Comparison of ENCODE assay signal across 11 mouse cellular contexts in genomic region chr11:36176106-36176505, GRCm38 (mm10).
DNase-seq lines count a peak whose midpoint lies in the region; ATAC-seq and TF ChIP-seq lines count a peak whose summit lies in the region.
"Had no signal": no experiment of that assay in that cellular context is flagged by ENCODE, and none has a peak within 500 bp of the region (broad histone marks: within the 10 kb centered on the region; RNA-seq: fewer than 3 reads in every experiment).

No protein-coding gene starts in this region.

- no peak overlapping the region for H3K9ac ChIP-seq in heart, adult 2 months (ENCODE audit: low read depth, low read length)
- H3K9ac ChIP-seq: heart, embryonic 15.5 days; limb, embryonic 12.5 days had no signal

- intact Hi-C loops in heart, adult 2 months (cut with DNase I): no loop called here
- intact Hi-C loops in left cerebral cortex, postnatal 4 days (cut with DNase I): no loop called here

- H3K27ac ChIP-seq in heart, adult 2 months: no peak overlapping the region
- H3K27ac ChIP-seq in kidney, adult 2 months (ENCODE audit: insufficient read depth, low read depth, low read length): no peak overlapping the region
- H3K27ac ChIP-seq: heart, embryonic 15.5 days; limb, embryonic 12.5 days had no signal

- no peaks in the 10 kb centered on the region for H3K79me2 ChIP-seq in heart, adult 2 months (replicated peaks; ENCODE audit: control insufficient read depth, insufficient read depth, low read length)

- no peak overlapping the region for H3K4me3 ChIP-seq in heart, adult 2 months
- no peak overlapping the region for H3K4me3 ChIP-seq in kidney, adult 2 months (ENCODE audit: insufficient read depth, low read depth, low read length)
- H3K4me3 ChIP-seq: heart, embryonic 15.5 days; limb, embryonic 12.5 days had no signal

- no peak for TF ChIP-seq POLR2A in heart, adult 2 months (IDR thresholded peaks at IDR 0.05; ENCODE audit: insufficient read depth, low read depth, low read length)
- no peak for TF ChIP-seq POLR2A in kidney, adult 2 months (IDR thresholded peaks at IDR 0.05; ENCODE audit: low read depth, low read length)

- H3K36me3 ChIP-seq in heart, adult 2 months (ENCODE audit: control insufficient read depth, insufficient read depth, low read length): no peaks in the 10 kb centered on the region
- no peaks in the 10 kb centered on the region for H3K36me3 ChIP-seq in kidney, adult 2 months (ENCODE audit: control insufficient read depth, insufficient read depth, low read length)
- H3K36me3 ChIP-seq: heart, embryonic 15.5 days; limb, embryonic 12.5 days had no signal

- no peaks in the 10 kb centered on the region for H3K27me3 ChIP-seq in heart, adult 2 months (ENCODE audit: control insufficient read depth, insufficient read depth, low read length)
- no peaks in the 10 kb centered on the region for H3K27me3 ChIP-seq in kidney, adult 2 months (replicated peaks; ENCODE audit: control insufficient read depth, insufficient read depth, low read length)
- H3K27me3 ChIP-seq: heart, embryonic 15.5 days had no signal

- no peak for TF ChIP-seq CTCF in heart, adult 2 months (IDR thresholded peaks at IDR 0.05)
- TF ChIP-seq CTCF in kidney, adult 2 months (conservative IDR thresholded peaks at IDR 0.05; ENCODE audit: insufficient read depth, insufficient read length, low read depth, low read length): no peak

- H3K4me1 ChIP-seq in heart, adult 2 months (ENCODE audit: control insufficient read depth, insufficient read depth, low read length): no peaks in the 10 kb centered on the region
- H3K4me1 ChIP-seq in kidney, adult 2 months (ENCODE audit: control insufficient read depth, insufficient read depth, low read length): no peaks in the 10 kb centered on the region
- H3K4me1 ChIP-seq: heart, embryonic 15.5 days had no signal

- 81% methylated on average over 7 of the region's 7 CpGs for WGBS in heart, adult 2 months
- 48% methylated on average over 7 of the region's 7 CpGs for WGBS in kidney, adult 2 months

- ATAC-seq in megakaryocyte, adult 5-6 weeks (ENCODE audit: poor library complexity, severe bottlenecking): no peak
- ATAC-seq: lung, postnatal 0 days had no signal

- peak; percentile 30 for DNase-seq in heart, adult 11 months
- DNase-seq in heart, adult 2 months: no peak
- DNase-seq in R1 (ENCODE audit: low read depth, low spot score): peak; percentile 4
- peak; percentile 69 for DNase-seq in layer of hippocampus, adult 11-12 months (ENCODE audit: low spot score)
- peak; percentile 85 for DNase-seq in left cerebral cortex, postnatal 4 days
- DNase-seq in thymus, postnatal 4 days: no peak
- DNase-seq in kidney, adult 2 months: no peak

- TF ChIP-seq EP300 in heart, adult 2 months (IDR thresholded peaks at IDR 0.05; ENCODE audit: insufficient read depth, low read depth, low read length): no peak

Comparison
In these comparisons a context has a peak if more than half of its experiments do, and no peak if none do; other contexts are left out.
1. DNase-seq: peak in heart, adult 11 months (single experiment), R1 (single experiment), layer of hippocampus, adult 11-12 months (single experiment) and left cerebral cortex, postnatal 4 days (single experiment); none in heart, adult 2 months (0 of 2), thymus, postnatal 4 days (single experiment) and kidney, adult 2 months (single experiment).